Mouse (Mus musculus): ENCODE results near the gene Ankrd55. TPM values are rescaled to one million over a fixed set of nuclear protein-coding genes. Genes with fewer than 3 reads are reported as not detected.

Gene Ankrd55
- total and polyA plus RNA-seq, 3 experiments = not detected

- no peak overlapping the region for H3K9ac ChIP-seq (ENCODE audit: control insufficient read depth, low read depth, low read length, poor library complexity, severe bottlenecking)
- no peak overlapping the region for H3K27ac ChIP-seq (ENCODE audit: control insufficient read depth, low read depth, low read length)
- H3K9me3 ChIP-seq (replicated peaks; ENCODE audit: insufficient read depth, low read length) = no peaks in the 10 kb centered on the region
- H3K4me3 ChIP-seq (ENCODE audit: control insufficient read depth in 1 of 2, insufficient read depth in 1 of 2, low read depth in 2 of 2, low read length in 2 of 2) = no peak overlapping the region
- H3K4me1 ChIP-seq (ENCODE audit: control insufficient read depth in 1 of 2, insufficient read depth in 2 of 2, low read length in 2 of 2) = no peaks in the 10 kb centered on the region
- H3K79me2 ChIP-seq (ENCODE audit: control insufficient read depth, insufficient read depth, low read length, poor library complexity) = no peaks in the 10 kb centered on the region
- peaks cover 2 to 4% of the 10 kb centered on the region in 2 experiments; a peak in 2 of 4 replicates for H3K27me3 ChIP-seq (ENCODE audit: control insufficient read depth in 1 of 2, insufficient read depth in 2 of 2, low read length in 2 of 2)
- no peak for TF ChIP-seq MEF2A (IDR thresholded peaks at IDR 0.05; ENCODE audit: extremely low read depth, insufficient replicate concordance, low read depth, low read length, poor library complexity, severe bottlenecking)
- no peak for TF ChIP-seq RAD21 (IDR thresholded peaks at IDR 0.05; ENCODE audit: low read depth, low read length)
- no peak for TF ChIP-seq MAFK (IDR thresholded peaks at IDR 0.05; ENCODE audit: borderline replicate concordance, low read depth, low read length)
- TF ChIP-seq MYB (IDR thresholded peaks at IDR 0.05; ENCODE audit: low read depth, low read length) = no peak
- no peak for TF ChIP-seq POLR2AphosphoS2 (IDR thresholded peaks at IDR 0.05; ENCODE audit: low read length)
- TF ChIP-seq POLR2AphosphoS5 (IDR thresholded peaks at IDR 0.05; ENCODE audit: borderline replicate concordance, low read depth, low read length) = no peak
- no peak for TF ChIP-seq EP300 (IDR thresholded peaks at IDR 0.05; ENCODE audit: low read depth in 1 of 2, low read length in 2 of 2)
- TF ChIP-seq GATA1 (IDR thresholded peaks at IDR 0.05; ENCODE audit: low read depth, low read length) = no peak
- no peak for TF ChIP-seq TAL1 (IDR thresholded peaks at IDR 0.05; ENCODE audit: low read length)
- no peak for TF ChIP-seq ELF1 (IDR thresholded peaks at IDR 0.05; ENCODE audit: low read depth, low read length)
- no peak for TF ChIP-seq TCF12 (IDR thresholded peaks at IDR 0.05; ENCODE audit: low read depth, low read length)
- TF ChIP-seq HCFC1 (IDR thresholded peaks at IDR 0.05; ENCODE audit: low read depth, low read length) = no peak
- no peak for TF ChIP-seq MYC (IDR thresholded peaks at IDR 0.05; ENCODE audit: low read depth, low read length)
- H3K36me3 ChIP-seq (ENCODE audit: control insufficient read depth in 1 of 2, insufficient read depth in 2 of 2, low read length in 2 of 2) = no peaks in the 10 kb centered on the region
- no peak for DNase-seq (ENCODE audit: low read depth, low spot score)
Measured at GRCm38 (mm10) chr13:112385040-112385439, 96.8 kb downstream of the Ankrd55 start.

GRCm38 (mm10) chr13:112386494-112387075 is 98.3 kb downstream of the Ankrd55 start:
- Histone ChIP-seq H3K9ac (ENCODE audit: control insufficient read depth, low read depth, low read length, poor library complexity, severe bottlenecking) (no peak overlapping the region), H3K36me3 (ENCODE audit: control insufficient read depth in 1 of 2, insufficient read depth in 2 of 2, low read length in 2 of 2) (no peaks in the 10 kb centered on the region), H3K27me3 (ENCODE audit: control insufficient read depth in 1 of 2, insufficient read depth in 2 of 2, low read length in 2 of 2) (peaks cover 5 to 6% of the 10 kb centered on the region in 2 experiments), H3K9me3 (replicated peaks; ENCODE audit: insufficient read depth, low read length) (no peaks in the 10 kb centered on the region), H3K4me1 (ENCODE audit: control insufficient read depth in 1 of 2, insufficient read depth in 2 of 2, low read length in 2 of 2) (no peaks in the 10 kb centered on the region), H3K4me3 (ENCODE audit: control insufficient read depth in 1 of 2, insufficient read depth in 1 of 2, low read depth in 2 of 2, low read length in 2 of 2) (no peak overlapping the region), H3K27ac (ENCODE audit: control insufficient read depth, low read depth, low read length) (no peak overlapping the region), H3K79me2 (ENCODE audit: control insufficient read depth, insufficient read depth, low read length, poor library complexity) (no peaks in the 10 kb centered on the region)
- TF ChIP-seq EP300 (IDR thresholded peaks at IDR 0.05; ENCODE audit: low read depth in 1 of 2, low read length in 2 of 2) (no peak), ZKSCAN1 (IDR thresholded peaks at IDR 0.05; ENCODE audit: low read depth, low read length) (no peak), ZC3H11A (IDR thresholded peaks at IDR 0.05; ENCODE audit: low read depth, low read length) (no peak), RCOR1 (IDR thresholded peaks at IDR 0.05; ENCODE audit: low read depth, low read length) (no peak), TCF12 (IDR thresholded peaks at IDR 0.05; ENCODE audit: low read depth, low read length) (no peak), TAL1 (IDR thresholded peaks at IDR 0.05; ENCODE audit: low read length) (no peak), TBP (IDR thresholded peaks at IDR 0.05; ENCODE audit: low read depth, low read length) (no peak), MAX (IDR thresholded peaks at IDR 0.05; ENCODE audit: low read length) (no peak), E2F4 (IDR thresholded peaks at IDR 0.05; ENCODE audit: borderline replicate concordance, low read depth, low read length) (no peak), MAZ (IDR thresholded peaks at IDR 0.05; ENCODE audit: low read depth, low read length) (no peak), RAD21 (IDR thresholded peaks at IDR 0.05; ENCODE audit: low read depth, low read length) (no peak), NELFE (IDR thresholded peaks at IDR 0.05; ENCODE audit: low read depth, low read length) (no peak), ELF1 (IDR thresholded peaks at IDR 0.05; ENCODE audit: low read depth, low read length) (no peak), CTCF (IDR thresholded peaks at IDR 0.05 in 2 of 3, conservative IDR thresholded peaks at IDR 0.05 in 1 of 3; ENCODE audit: control insufficient read depth in 1 of 3, insufficient read depth in 1 of 3, low read depth in 2 of 3, low read length in 3 of 3, poor library complexity in 1 of 3, severe bottlenecking in 1 of 3) (no peak), USF2 (IDR thresholded peaks at IDR 0.05; ENCODE audit: borderline replicate concordance in 1 of 2, insufficient read depth in 1 of 2, low read depth in 1 of 2, low read length in 2 of 2) (no peak), MYC (IDR thresholded peaks at IDR 0.05; ENCODE audit: low read depth, low read length) (no peak)
- no peak for DNase-seq (ENCODE audit: low read depth, low spot score)
